Mouse (Mus musculus): Measurements from ENCODE around the gene Zbtb46.
"Not testable (repeated sequence)": the region's sequence is repeated elsewhere in the genome, so short reads cannot be mapped to it uniquely, and the experiment has no call there.

Gene Zbtb46

DNA sequence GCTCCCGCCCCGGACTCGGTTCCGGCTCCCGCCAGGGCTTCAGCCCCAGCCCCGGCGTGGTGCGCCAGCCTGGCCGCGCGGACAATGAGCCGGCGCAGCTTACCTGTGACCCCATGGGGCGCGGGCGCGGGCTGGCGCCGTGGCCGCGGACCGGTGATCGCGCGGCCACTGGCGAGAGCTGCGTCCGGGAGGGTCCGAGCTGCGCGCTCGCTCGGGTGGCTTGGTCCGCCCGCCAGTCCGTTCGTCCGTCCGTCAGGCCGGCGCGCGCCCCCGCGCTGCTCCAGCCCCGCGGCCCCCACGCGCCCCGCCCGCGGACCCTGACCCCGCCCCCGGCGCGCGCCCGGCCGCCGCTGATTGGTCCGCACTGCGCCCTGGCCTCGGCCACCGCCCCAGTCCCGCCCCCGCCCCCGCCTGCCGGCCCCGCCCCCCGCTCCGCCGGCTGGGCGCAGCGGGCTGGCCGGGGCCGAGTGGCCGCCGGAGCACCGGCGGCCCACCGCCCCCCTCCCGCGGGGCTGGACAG lies at the start of gene Zbtb46:
Gene Zbtb46, minus strand, starts transcription at position 274 of the 520 bp plus-strand sequence.
- peak; percentile 79 to 83 for DNase-seq (ENCODE audit: low spot score in 2 of 2)

DNA sequence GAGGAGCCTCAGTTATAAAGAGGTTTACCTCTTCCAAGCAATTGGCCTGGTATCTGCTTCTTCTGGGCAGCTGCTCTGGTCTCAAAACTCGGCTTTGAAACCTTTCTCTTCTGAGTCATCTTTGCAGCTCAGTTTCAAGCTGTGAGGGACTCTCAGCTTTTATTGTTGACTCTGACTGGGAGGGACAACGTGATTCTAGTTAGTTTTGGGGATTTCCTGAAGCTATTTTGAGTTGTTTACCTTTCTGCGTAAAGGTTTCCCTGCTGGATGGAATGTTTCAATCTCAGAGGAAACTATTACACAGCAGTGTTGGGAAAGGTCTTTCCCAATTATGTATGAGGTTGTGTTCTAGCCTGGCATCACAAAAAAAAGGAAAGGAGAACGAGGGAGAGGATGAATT lies 39.4 kb upstream of the Zbtb46 start:
- DNase-seq (ENCODE audit: low spot score in 2 of 2) = no peak

DNA sequence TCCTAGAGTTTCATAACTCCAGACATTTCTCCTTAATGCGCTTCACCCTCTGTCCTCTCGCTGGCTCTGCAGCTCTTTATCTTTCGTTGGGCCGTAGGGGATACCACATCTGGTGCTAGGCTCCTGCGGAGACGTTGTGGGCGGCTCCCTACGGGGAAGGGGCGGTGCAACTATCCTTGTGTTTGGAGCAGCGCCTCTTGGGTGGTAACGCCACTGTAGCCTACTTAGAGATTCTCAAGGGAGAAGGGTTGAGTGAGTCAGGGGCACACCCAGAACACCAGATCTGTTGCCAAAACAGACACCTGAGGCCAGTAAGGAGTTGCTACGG lies 38.3 kb upstream of the Zbtb46 start:
- DNase-seq (ENCODE audit: low spot score in 2 of 2) = peak; percentile 51 to 52

DNA sequence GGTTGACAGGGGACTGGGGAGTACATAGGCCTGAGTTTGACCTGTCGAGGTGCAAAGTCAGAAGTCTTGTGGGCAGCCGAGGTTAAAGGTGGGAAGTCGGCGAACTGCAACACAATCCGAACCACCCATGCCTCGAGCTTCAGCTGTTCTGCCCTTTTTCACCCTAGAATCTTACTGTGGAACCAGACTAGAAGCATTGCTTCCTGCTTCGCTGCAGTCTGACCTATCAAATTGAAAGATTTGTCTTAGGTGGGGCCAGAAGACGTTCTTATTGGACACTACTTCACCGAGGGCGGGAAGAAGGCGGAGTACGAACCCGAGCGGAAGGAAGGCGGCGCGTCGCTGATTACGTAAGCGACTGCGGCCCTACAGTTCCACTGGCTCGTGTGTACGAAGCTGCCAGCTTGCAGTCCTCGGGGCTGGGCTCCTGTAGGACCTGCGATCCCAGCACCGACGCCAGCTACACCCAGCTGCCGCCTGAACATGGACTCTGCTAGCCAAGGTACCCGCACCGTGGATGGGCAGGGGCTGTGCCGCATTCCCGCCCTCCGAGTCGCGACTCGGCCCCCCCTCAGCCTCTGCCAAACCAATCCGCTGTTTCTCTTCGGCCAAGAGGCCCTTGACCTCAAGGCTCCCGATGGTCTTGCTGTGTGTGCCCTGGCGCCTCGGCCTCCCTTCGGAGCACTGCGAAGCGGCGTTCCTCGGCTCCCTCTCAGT lies 37.8 kb upstream of the Zbtb46 start, which contains the start of gene Tpd52l2:
Gene Tpd52l2, plus strand, starts transcription at position 312 of the 717 bp plus-strand sequence.
- DNase-seq (ENCODE audit: low spot score in 2 of 2) = peak; percentile 79 to 85

DNA sequence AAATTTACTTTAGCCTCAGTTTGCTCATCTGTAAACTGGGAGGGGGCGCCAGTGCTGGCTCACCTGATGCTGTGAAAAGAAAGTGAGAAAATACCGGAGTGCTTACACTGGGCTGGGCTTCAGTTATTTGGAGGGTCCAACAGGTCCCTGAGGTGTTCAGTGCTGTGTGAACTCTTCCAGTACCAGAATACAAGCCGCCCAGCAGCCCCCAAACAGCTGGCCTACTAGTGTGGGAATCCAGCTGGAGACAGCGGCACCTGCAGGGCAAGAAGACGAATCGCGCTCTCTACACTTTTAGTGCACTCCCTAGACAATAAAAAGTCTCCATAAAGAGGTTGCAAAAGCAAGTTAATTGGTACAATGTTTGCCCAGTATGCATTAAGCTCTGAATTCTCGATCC lies 37.1 kb upstream of the Zbtb46 start:
- DNase-seq (ENCODE audit: low spot score in 2 of 2) = peak in 1 of 2 experiments; percentile 60

DNA sequence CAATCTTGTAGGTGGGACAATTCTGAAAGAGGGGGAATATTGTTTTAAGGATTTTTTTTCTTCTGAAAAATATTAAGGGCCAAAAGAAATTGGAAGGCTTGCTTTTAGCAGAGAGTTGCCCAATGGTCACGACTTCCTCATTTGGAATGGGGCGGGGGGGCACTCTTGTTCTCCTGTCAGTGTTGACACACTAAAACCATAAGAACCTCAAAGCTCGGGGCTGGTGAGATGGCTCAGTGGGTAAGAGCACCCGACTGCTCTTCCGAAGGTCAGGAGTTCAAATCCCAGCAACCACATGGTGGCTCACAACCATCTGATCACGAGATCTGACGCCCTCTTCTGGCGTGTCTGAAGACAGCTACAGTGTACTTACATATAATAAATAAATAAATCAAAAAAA lies 36.6 kb upstream of the Zbtb46 start:
- not testable (repeated sequence) for DNase-seq (ENCODE audit: low spot score in 2 of 2)

DNA sequence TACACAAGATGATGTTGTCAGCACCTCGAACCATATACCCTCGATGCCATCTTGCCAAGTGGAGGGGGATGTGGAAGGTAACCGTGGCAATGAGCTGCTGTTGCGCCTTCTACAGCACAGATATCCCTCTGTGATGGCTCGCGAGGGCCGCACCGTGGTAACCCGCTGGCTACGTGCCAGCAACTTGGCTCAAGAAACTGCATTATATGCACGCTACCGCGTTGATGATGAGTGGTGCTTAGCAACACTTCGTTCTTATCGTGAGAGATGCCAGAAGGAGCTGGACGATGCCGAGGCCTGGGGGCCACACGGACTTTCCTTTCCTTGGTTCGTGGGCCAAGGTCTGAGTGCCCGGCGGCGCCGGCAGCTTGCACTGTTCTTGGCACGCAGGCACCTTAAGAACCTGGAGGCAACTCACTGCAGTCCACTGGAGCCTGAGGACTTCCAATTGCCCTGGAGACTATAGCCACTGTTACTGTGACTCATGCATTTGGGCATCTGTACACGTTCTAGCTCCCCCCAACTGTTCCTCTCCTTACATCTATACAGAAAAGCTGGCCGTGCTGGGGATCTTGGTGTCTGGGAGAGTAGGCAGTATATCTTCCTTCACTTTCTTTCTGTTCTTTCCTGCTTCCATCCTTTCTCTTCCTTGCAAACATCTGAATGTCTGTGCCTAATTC lies 35.2 kb upstream of the Zbtb46 start:
- DNase-seq (ENCODE audit: low spot score in 2 of 2) = no peak

DNA sequence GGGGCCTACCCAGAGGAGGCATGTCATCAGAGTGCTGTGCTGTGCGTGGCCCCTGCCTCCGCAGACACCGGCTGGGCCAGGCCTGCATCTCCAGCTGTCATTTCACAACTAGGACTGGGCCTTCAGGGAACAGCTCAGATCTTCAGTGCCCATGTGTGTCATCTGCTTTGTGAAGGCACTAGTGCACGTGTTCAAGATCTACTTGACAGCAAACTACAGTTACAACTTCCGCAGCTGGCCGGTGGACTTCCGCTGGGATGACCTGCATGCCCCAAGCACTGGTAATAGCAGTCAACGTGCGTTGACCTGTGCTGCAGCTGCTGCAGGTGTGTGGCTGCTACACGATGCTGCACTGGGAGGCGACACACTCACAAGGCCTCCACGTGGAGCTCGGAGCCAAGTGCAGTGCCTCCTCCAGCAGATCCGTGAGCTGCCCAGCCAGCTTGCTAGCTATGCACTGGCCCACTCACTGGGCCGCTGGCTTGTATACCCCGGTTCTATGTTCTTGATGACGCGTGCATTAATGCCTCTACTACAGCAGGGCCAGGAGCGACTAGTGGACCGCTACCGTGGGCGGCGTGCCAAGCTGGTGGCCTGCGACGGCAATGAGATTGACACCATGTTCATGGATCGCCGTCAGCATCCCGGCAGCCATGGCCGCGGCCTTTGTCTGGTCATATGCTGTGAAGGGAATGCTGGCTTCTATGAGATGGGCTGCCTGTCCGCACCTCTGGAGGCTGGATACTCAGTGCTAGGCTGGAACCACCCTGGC lies 34.1 kb upstream of the Zbtb46 start, which contains the start of gene Abhd16b:
Gene Abhd16b, plus strand, starts transcription at position 51 of the 772 bp plus-strand sequence.
- DNase-seq (ENCODE audit: low spot score in 2 of 2) = no peak

DNA sequence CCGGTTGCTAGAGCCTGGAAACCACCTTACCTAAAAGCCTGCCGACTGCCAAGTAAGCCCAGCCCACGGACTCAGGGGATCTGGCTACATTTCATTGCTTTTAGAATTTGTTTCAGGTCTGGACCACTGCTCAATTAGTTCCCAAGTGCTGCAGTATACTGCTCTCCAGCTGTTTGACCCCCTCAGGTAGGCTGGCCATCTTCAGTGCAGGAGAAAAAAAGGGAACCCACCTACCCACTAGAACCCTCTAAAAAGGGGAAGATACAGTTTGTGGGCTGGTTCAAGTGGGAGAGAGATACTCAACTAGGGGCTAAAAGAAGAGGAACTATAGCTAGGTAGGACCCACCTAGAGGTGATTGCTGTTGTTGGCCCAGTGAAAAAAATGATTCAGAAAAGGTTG lies 33.0 kb upstream of the Zbtb46 start:
- DNase-seq (ENCODE audit: low spot score in 2 of 2) = no peak

DNA sequence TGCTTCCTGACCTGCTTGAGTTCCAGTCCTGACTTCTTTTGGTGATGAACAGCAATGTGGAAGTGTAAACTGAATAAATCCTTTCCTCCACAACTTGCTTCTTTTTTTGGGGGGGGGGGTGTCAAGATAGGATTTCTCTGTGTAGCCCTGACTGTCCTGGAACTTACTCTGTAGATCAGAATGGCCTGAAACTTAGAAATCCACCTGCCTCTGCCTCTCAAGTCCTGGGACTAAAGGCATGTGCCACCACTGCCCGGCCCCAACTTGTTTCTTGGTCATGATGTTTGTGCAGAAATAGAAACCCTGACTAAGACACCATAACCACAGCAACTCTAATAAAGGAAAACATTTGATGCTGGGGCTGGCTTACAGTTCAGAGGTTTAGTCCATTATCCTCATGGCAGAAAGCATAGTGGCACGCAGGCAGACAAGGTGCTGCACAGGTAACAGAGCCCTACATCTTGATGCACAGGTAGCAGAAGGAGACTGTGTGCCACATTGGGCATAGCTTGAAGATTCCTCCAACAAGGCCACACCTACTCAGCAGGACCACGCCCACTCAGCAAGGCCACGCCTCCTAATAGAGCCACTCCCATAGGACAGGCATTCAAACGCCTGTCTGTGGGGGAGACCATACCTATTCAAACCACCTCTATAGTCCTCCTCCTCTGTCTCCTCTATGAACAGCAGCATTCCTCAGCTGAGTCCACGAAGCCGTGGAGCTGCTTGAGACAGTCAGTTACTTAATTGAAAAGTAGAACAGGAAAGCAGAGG lies 32.4 kb upstream of the Zbtb46 start:
- peak; percentile 60 to 73 for DNase-seq (ENCODE audit: low spot score in 2 of 2)

DNA sequence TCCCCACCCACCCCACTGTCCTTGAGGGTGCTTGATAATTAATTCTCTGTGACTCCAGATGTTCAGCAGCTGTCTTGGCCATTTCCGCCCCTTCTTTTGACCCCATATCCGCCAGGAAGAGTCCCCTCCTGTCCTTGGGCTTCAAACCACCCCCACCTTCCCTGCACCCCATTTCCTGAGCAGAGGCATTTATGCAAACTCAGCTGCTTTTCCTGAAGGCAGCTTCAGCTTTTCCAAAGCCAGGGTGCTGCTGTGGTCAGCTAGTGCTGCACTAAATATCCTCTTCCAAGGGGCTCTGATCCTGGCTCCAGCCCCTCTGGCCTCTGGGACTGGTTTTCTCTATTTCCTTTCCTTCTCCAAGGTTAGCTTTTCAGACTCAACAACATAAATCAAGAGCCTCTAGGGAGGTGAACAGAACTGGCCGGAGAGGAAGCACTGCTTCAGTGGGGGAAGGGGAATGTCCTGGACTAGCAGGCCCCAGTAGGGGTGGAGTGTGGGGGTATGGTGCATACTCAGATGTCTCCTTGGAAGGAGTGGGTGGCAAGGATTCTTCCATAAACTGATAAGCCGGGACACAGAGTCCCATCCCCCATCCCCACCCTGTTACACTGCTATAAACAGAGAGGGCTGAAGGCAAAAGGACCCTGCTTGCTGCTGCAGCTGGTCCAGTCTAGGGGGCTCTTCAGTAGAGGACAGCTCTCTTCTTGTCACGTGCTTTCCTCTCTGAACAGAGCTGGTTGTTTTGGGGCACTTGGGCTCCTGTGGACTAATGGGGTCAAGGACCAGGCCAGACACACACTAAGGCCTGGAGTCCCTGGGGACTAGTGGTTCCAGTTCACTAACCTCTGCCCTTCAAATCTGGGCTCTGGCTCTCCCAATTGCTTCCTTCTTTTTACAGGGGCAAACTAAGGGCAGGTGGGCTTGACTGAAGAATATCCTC lies 28.4 kb upstream of the Zbtb46 start:
- DNase-seq (ENCODE audit: low spot score in 2 of 2) = no peak

DNA sequence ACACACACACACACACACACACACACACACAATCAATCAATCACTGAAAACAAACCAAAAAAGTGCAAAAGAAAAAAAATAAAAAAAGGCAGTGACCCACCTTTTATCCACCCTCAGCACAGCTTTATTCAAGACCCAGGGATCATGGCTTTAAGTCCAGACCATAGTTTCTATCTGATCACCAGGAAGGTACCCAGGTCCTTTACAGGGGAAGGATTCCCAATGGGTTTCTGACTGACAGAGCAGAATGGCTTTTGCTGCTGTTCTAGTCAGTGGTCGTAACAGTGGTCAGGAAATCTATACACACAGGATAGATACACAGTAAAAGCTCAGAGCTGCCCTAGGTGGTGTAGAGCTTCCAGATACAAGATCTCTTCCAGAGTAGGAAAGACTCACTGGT lies 26.5 kb upstream of the Zbtb46 start:
- no peak for DNase-seq (ENCODE audit: low spot score in 2 of 2)

DNA sequence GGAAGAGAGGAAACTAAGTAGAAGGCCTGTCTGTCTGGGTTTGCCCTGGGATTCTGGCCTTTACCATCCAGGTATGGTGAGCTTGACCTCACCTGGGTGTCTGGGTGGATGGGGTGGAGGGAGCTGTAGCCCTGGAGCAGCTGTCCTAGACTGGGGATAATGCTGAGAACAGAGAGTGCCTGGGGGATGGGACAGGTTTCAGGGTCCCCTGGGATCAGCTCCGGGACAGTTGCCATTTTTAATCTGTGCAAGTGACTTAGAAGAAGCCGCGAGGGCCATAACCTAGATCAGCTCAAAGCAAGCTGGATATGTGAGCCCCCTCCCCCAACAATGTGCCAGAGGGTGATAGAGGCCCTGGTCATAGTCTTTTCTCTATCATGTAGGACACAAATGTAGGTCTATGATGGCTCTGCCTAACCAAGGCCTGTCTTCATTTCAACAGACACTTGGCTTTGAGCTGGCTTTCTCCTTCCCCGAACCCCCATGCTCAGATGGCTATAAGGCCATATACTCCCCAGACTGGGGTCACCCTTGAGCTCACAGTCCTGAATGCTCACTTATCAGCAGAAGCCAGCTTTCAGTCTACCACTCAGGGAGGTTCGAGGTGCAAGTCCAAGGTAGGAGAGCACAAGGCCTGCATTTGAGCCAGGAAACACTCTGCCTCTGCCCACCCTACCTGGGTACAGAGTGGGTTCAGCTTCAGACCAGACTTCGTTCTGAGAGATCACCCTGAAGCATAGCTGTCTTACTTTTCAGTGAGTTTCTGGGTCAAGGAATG lies 25.4 kb upstream of the Zbtb46 start:
- no peak for DNase-seq (ENCODE audit: low spot score in 2 of 2)

DNA sequence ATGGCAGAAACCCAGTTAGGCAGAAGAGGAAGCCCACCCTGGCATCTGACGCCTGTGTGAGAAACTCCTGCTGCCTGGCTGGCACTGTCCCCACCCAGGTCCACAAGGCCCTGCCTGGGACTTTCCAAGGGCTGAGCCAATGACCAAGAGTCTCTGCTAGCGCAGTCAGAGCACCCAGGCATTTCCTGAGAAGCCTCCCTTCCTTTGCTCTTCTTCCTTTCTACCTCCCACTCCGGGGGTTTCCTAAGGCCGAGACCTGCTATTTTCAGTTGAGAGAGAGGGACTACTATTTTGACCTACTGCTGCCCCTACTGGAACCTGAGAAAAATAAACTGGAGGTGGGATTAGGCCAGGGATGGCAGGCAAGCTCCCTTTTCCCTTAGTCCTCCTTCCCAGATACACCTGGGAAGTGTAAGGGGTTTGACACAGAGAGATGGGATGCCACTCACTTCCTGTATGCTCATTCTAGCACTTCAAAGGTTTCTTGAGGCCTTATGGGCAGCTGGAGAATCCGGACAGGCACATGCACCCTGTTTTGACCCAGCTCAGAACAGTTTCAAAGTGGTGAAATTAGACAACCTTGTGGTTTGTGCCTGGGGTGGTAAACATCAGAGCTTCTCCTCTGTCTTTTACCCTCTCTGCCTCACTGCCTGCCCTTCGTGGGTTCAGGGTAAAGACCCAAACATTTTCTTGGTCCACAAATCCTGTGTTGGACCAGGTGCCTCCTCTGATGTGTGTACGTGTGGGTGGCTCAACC lies 24.5 kb upstream of the Zbtb46 start:
- no peak for DNase-seq (ENCODE audit: low spot score in 2 of 2)

DNA sequence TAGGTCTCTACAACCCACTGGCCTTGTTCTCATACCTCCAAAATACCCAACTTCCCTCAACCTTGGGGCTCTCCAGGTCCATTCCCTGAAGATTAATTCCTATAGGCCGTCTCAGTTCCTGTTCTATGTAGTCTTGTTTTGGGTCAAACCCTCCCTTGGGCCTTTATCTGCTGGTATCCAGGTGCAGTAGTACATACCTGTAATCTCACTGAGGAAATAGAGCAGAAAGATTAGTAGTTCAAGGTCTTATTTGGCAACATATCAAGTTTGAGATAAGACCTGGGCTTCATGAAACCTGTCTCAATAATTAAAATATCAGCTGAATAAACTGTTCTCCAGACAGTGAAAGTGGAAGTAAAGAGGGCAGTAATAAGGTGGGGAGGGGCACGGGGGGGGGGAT lies 23.9 kb upstream of the Zbtb46 start:
- no peak for DNase-seq (ENCODE audit: low spot score in 2 of 2)

DNA sequence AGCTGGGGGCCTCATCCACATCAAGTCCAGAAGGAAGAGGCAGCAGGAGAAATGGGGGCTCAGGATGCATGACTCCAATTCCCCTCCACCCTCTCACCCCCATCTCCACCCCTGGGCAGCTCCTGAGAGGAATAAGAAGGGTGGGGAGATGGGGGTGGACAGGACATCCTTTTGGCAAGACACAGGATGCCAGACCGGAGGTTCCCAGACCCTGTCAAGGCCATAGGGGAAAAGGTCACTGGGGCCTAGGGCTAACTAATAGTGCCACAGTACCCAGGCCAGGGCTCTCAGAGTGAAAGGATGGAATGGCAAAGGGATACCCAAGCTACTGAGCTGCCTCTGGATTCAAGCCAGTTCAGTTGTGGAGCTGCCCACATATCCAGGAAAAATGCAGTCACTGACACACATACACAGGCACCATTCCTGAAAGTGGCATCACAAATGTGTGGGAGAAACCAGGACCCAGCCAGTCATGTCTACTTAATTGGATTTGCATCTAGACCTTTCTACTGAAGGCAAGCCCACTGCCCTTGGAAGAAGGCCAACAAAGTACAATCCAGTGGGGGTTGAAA lies 13.1 kb upstream of the Zbtb46 start:
- DNase-seq (ENCODE audit: low spot score in 2 of 2) = no peak

DNA sequence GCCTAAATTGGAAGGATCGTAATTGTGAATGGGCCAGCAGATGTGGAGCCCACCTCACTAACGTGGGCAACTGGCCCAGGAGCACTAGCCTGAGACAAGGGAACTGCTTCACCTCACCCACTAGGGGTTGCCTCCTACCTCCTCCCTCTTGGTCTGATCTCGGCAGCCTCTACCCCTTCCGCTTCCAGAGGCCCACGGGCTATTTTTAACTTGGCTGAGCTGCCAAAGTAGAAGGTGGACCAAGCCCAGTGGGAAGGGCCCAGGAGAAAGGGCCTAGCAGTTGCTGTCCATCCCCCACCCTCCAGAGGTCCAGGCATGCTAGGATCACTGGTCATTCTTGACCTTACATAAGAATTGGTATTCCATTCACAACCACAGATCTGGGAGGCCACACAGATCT lies 12.0 kb upstream of the Zbtb46 start:
- DNase-seq (ENCODE audit: low spot score in 2 of 2) = no peak

DNA sequence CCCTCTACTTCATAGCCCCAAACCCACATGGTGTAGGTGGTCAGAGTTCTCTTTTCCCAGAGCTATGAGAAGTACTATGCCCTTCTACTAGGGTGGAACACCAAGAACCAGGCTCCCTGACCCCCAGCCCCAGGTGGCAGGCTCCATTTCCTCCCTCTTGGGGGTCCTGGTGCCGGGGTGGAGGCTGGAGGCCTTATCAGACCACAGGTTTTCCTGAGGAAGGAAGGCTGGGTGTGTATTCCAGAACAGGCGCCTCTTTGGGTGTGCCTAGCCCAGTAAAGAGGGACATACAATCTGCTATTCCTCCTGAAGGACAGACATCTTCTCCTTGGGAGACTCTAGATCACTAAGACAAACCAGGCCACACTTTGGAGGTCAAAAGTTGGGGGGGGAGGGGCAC lies 11.1 kb upstream of the Zbtb46 start:
- DNase-seq (ENCODE audit: low spot score in 2 of 2) = no peak

DNA sequence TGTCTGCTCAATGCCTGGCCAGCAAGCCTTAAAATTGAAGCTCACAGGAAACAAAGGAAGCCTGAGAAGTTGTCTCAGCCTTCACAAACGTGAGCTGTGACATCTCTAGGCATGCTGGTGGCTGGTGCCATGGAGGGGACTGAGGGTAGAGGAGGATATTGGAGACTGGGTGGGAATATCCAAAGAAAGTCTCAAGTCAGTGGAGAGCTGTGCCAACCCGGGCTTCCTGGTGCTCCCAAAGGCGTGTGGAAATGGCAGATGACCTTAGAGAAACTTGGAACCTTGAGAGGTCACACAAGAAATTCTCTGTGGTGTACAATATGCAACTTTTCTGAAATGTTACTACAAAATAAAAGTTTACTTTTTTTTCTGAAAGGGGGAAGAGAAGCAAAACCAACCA lies 6.2 kb upstream of the Zbtb46 start:
- DNase-seq (ENCODE audit: low spot score in 2 of 2) = no peak

All from spleen, postnatal 14 days (tissue).